Mouse (Mus musculus) limb, embryonic 14.5 days (tissue): Measurements from ENCODE around the gene Dus1l. TPM values are rescaled to one million over a fixed set of nuclear protein-coding genes. Genes with fewer than 3 reads are reported as not detected.

Experiments
- ATAC-seq: fragments of 200-750 bp; cut with Nextera tagmentation; 2 replicates; pipeline ENCODE4 v1.8.0; 2017; ENCODE audit warnings: low read depth, moderate number of reproducible peaks, moderate TSS enrichment; ENCODE audit not compliant: low FRiP score
- DNase-seq: peaks from one replicate; pipeline ENCODE4 v3.0.0-alpha.2; 2015; ENCODE audit warnings: low spot score
- H3K27ac ChIP-seq: fragments of 300-500 bp; sonication (generic); replicated peaks from 2 replicates; pipeline ENCODE4 v1.5.1; 2014; ENCODE audit warnings: low read depth, mild to moderate bottlenecking, low read length, moderate library complexity, mixed read lengths
- H3K27me3 ChIP-seq: fragments of 300-500 bp; sonication (generic); 2 replicates; pipeline ENCODE4 v1.6.1; 2014; ENCODE audit warnings: low read length, mixed read lengths; ENCODE audit not compliant: control insufficient read depth, insufficient read depth
- H3K36me3 ChIP-seq: fragments of 300-500 bp; sonication (generic); 2 replicates; pipeline ENCODE4 v1.6.1; 2014; ENCODE audit warnings: mild to moderate bottlenecking, low read length, moderate library complexity, mixed read lengths; ENCODE audit not compliant: control insufficient read depth, insufficient read depth
- H3K4me1 ChIP-seq: fragments of 300-500 bp; sonication (generic); 2 replicates; pipeline ENCODE4 v1.6.1; 2014; ENCODE audit warnings: antibody characterized with exemption, low read length, mixed read lengths; ENCODE audit not compliant: control insufficient read depth, insufficient read depth
- H3K4me2 ChIP-seq: fragments of 300-500 bp; sonication (generic); replicated peaks from 2 replicates; pipeline ENCODE4 v1.6.1; 2014; ENCODE audit warnings: low read depth, mild to moderate bottlenecking, low read length, moderate library complexity; ENCODE audit not compliant: severe bottlenecking
- H3K4me3 ChIP-seq: fragments of 300-500 bp; sonication (generic); replicated peaks from 2 replicates; pipeline ENCODE4 v1.5.1; 2014; ENCODE audit warnings: low read length
- H3K9ac ChIP-seq: fragments of 300-500 bp; sonication (generic); 2 replicates; pipeline ENCODE4 v1.6.1; 2014; ENCODE audit warnings: mild to moderate bottlenecking, low read depth, low read length, moderate library complexity; ENCODE audit not compliant: severe bottlenecking
- H3K9me3 ChIP-seq: fragments of 300-500 bp; sonication (generic); 2 replicates; pipeline ENCODE4 v1.6.1; 2016; ENCODE audit warnings: low read length; ENCODE audit not compliant: control insufficient read depth
- POLR2A ChIP-seq: fragments of 200-500 bp; IDR thresholded peaks from 2 replicates; pipeline ENCODE4 v1.8.0; 2012; ENCODE audit warnings: inconsistent platforms, mild to moderate bottlenecking, moderate library complexity, borderline replicate concordance; ENCODE audit not compliant: insufficient read depth, insufficient read length; ENCODE audit errors: extremely low read depth
- WGBS: fragments of 180-500 bp; shearing (Covaris S2); extraction: QIAGEN DNeasy Blood & Tissue Kit; methylation state at CpG from one replicate; pipeline ENCODE4 v1.1.7; 2014; 5-methylcytosine and 5-hydroxymethylcytosine counted together
- polyA plus RNA-seq, 2 experiments: library from polyadenylated mRNA; depleted of rRNA in 1 of 2; stranded (reverse) in 1 of 2; unstranded in 1 of 2; fragments of >200 nt; fragmentation: Nextera tagmentation in 1 of 2; extraction: Ambion mirVana in 1 of 2; gene quantifications; 2 replicates each; pipeline versions ENCODE4 v1.2.1 to v1.2.3; 2012 to 2014

Gene Dus1l
- polyA plus RNA-seq, 2 experiments = 55.8 to 63.4 TPM

DNA sequence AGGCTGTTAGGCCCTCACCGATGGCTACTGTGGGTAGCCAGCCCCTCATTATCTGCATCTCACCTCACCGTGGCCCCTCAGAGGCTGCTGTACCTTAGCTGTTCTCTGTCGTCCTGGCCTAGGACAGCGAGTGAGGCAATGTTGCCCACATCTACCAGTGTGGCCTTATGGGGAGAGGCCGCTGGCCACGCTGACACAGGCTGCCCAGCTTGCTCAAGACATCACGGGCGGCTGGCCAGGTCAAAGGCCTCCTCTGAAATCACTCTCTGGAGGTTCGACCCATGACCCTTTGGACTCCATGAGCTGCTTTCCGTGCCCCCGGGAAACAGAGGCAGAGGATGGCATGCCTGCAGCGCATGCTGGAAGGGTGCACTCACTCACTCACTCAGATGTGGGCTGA, 34.5 kb upstream of the Dus1l start:
- WGBS = 80% methylated on average over 12 of the region's 12 CpGs
- no peak for TF ChIP-seq POLR2A
- ATAC-seq (no peak), DNase-seq (no peak)
- H3K27me3 ChIP-seq = no peaks in the 10 kb centered on the region
- H3K4me1 ChIP-seq = peaks cover 1% of the 10 kb centered on the region
- H3K4me3 ChIP-seq = no peak overlapping the region
- no peak overlapping the region for H3K4me2 ChIP-seq
- H3K27ac ChIP-seq = no peak overlapping the region
- no peaks in the 10 kb centered on the region for H3K36me3 ChIP-seq
- no peaks in the 10 kb centered on the region for H3K9me3 ChIP-seq
- 0 out of 2 replicates have a peak overlapping the region, but pooled peaks have one; percentile 4 for H3K9ac ChIP-seq

DNA sequence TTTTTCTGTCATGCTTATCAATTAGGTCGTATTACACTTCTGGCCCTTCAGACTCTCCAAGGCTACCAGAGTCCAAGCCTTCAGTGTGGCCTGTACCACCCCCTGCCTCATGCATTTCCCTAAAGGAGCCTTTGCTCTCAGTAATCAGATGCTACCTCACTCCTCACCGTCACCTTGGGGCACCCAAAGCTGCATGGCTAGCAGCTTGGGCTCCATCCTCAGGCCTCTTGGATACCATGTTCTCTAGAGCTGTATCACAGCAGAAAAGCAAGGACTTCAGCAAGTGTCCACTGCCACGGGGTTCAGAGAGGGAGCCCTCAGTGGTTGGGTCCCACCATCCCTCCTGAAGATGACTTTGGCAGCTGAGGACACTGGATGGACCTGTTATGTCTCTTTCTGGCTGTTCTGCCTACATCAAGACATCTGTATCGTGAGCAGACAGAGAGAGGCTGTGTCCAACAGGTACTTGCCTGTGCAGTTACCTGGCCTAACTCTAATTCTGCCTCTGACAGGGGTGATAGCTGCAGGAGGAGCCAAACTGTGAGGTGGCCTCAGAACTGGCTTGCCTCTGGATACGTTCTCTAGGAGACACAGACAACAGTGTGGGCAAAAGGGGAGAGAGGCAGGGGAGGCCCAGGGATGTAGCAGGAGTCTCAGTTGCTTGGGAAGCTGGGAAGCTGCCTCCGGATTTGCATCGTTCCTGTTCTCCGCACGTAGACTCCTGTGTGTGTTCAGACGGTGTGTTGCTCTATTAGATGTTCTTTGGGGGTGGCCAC, 33.7 kb upstream of the Dus1l start:
- Histone ChIP-seq H3K27me3 (no peaks in the 10 kb centered on the region), H3K9me3 (no peaks in the 10 kb centered on the region), H3K36me3 (no peaks in the 10 kb centered on the region), H3K27ac (no peak overlapping the region), H3K9ac (0 out of 2 replicates have a peak overlapping the region, but pooled peaks have one; percentile 4), H3K4me3 (no peak overlapping the region), H3K4me1 (peaks cover 9% of the 10 kb centered on the region), H3K4me2 (no peak overlapping the region)
- DNase-seq (no peak), ATAC-seq (no peak)
- no peak for TF ChIP-seq POLR2A
- 82% methylated on average over 10 of the region's 10 CpGs for WGBS

DNA sequence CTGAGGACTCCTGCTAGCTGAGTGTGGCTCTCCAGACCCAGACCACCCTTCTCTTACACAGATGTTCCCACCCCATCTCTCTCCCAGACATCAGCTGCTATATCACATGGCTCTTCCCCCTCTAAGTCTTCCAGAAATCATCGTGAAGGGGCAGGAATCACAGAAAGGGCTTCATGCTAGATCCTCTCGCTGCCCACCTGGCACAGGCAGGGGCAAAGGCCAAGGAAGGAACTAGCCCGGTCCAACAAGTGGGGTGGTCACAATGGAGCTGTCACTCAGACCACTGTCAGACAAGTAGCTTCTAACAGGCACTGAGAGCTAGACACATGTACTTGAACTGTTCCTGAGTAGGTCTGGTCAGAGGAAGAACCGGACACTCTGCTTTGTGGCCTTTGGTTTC, 32.2 kb upstream of the Dus1l start:
- no peak for TF ChIP-seq POLR2A
- H3K4me3 ChIP-seq = no peak overlapping the region
- H3K27ac ChIP-seq = no peak overlapping the region
- H3K9ac ChIP-seq = no peak overlapping the region
- no peaks in the 10 kb centered on the region for H3K9me3 ChIP-seq
- no peak for DNase-seq
- no peak overlapping the region for H3K4me2 ChIP-seq
- peaks cover 9% of the 10 kb centered on the region for H3K4me1 ChIP-seq
- WGBS = 88% methylated on average over 4 of the region's 4 CpGs
- H3K27me3 ChIP-seq = no peaks in the 10 kb centered on the region
- no peak for ATAC-seq
- no peaks in the 10 kb centered on the region for H3K36me3 ChIP-seq

DNA sequence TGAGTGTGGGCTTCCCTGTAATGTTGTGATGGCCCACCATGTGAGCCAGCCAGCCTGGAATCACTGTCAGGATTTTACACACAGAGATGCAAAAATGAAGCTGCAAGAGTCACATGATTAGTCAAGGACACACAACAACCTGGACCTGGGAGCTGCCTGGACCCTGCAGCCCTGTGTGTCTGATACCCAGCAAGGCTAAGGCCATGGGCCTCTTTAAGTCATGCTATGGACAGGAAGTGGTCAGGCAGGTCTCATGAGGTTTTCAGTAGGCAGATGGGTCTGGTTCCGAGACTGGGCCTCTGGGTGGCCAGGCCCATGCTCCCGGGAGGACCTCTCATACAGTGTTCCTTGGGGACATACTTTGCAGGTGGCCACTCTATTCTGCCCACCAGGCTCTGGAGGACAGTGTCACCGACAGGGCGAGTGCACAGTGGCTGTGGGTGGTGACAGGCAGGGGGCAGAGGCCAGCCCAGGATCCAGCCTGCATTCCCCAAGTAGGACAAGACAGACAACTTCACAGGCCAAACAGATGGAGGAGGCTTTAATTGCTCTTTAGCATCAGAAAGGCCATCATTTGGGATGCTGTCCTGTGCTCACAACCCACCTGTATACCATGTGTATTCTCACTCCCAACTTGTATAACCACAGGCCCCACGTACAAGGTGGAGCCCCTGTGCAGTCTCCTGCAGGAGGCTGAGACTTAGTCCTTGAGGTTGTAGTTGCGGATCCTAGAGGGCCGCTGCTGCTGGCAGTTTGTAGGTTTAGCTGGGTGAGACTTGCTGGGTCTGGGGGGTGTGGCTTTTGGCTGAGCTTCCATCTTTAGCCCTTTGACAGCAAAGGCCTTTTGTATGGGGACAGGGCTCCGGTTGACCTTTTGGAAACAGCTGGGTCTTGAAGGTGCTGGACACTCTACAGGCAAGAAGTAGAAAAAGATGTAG, 30.1 kb upstream of the Dus1l start:
- H3K27ac ChIP-seq = peak overlapping the region; percentile 98
- no peak for TF ChIP-seq POLR2A
- no peaks in the 10 kb centered on the region for H3K9me3 ChIP-seq
- ATAC-seq (no peak), DNase-seq (no peak)
- H3K4me3 ChIP-seq = no peak overlapping the region
- H3K9ac ChIP-seq = no peak overlapping the region
- H3K36me3 ChIP-seq = peaks cover 7% of the 10 kb centered on the region
- no peaks in the 10 kb centered on the region for H3K27me3 ChIP-seq
- peaks cover 23% of the 10 kb centered on the region for H3K4me1 ChIP-seq
- WGBS = 86% methylated on average over 8 of the region's 8 CpGs
- no peak overlapping the region for H3K4me2 ChIP-seq

DNA sequence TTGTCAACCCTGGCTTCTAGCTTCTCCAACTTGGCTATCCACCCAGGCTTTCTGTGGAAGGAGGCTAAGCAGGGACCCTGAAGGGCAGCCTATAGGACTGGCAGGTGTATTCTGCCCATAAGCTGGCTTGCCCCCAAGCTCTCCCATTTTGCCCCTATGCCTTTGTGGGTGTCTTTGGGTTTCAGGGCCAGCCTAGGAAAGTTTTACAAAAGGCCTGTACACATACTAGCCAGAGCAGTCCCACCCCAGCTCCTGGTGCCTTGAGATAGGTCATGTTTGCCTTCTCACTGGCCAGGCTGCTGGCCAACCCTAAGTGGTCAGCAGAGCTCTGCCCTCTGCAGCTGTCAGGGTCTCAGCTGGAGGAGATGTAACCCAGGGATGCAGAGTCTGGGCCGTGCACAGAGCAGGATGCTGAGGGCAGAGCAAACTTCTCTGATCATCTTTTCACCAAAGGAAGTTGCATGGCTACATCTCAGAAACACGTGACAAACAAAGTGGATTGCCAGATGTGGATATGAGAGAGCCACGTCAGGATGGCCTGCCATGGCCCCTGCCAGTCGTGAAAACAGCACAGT, 29.2 kb upstream of the Dus1l start:
- no peak for TF ChIP-seq POLR2A
- Histone ChIP-seq H3K4me1 (peaks cover 23% of the 10 kb centered on the region), H3K4me2 (peak overlapping the region; percentile 72), H3K36me3 (peaks cover 16% of the 10 kb centered on the region), H3K9ac (peak overlapping the region; percentile 89), H3K4me3 (peak overlapping the region; percentile 89), H3K27me3 (no peaks in the 10 kb centered on the region), H3K27ac (peak overlapping the region; percentile 98), H3K9me3 (no peaks in the 10 kb centered on the region)
- ATAC-seq = no peak
- DNase-seq = no peak
- 39% methylated on average over 4 of the region's 4 CpGs for WGBS
